Mouse (Mus musculus) kidney, postnatal 0 days (tissue): ENCODE results near the gene Rtn3. TPM values are rescaled to one million over a fixed set of nuclear protein-coding genes. Genes with fewer than 3 reads are reported as not detected.

ENCODE experiments used
- ATAC-seq: fragments of 200-750 bp; cut with Nextera tagmentation; replicated peaks from 2 replicates; pipeline ENCODE4 v1.8.0; 2017; ENCODE audit warnings: low read depth, moderate number of reproducible peaks, moderate TSS enrichment, moderate library complexity; ENCODE audit not compliant: low FRiP score
- DNase-seq: peaks from one replicate; pipeline ENCODE4 v3.0.0-alpha.2; 2016; ENCODE audit warnings: low spot score
- H3K27ac ChIP-seq: fragments of 300-500 bp; sonication (generic); 2 replicates; pipeline ENCODE4 v1.5.1; 2014; ENCODE audit warnings: mild to moderate bottlenecking
- H3K27me3 ChIP-seq: fragments of 300-500 bp; sonication (generic); 2 replicates; pipeline ENCODE4 v1.6.1; 2014; ENCODE audit warnings: low read length, mixed read lengths; ENCODE audit not compliant: insufficient read depth
- H3K36me3 ChIP-seq: fragments of 300-500 bp; sonication (generic); 2 replicates; pipeline ENCODE4 v1.6.1; 2014; ENCODE audit warnings: low read length, mixed read lengths; ENCODE audit not compliant: insufficient read depth
- H3K4me1 ChIP-seq: fragments of 300-500 bp; sonication (generic); replicated peaks from 2 replicates; pipeline ENCODE4 v1.6.1; 2014; ENCODE audit warnings: antibody characterized with exemption, low read length, mixed read lengths; ENCODE audit not compliant: insufficient read depth
- H3K4me2 ChIP-seq: fragments of 300-500 bp; sonication (generic); 2 replicates; pipeline ENCODE4 v1.6.1; 2014; ENCODE audit warnings: mild to moderate bottlenecking, low read length, moderate library complexity, mixed read lengths
- H3K4me3 ChIP-seq: fragments of 300-500 bp; sonication (generic); replicated peaks from 2 replicates; pipeline ENCODE4 v1.5.1; 2014; ENCODE audit warnings: low read depth, low read length
- H3K9ac ChIP-seq: fragments of 300-500 bp; sonication (generic); 2 replicates; pipeline ENCODE4 v1.6.1; 2014; ENCODE audit warnings: low read depth, low read length
- H3K9me3 ChIP-seq: fragments of 300-500 bp; sonication (generic); replicated peaks from 2 replicates; pipeline ENCODE4 v1.6.1; 2016; ENCODE audit warnings: low read length, inconsistent platforms, mixed read lengths
- CTCF ChIP-seq: IDR thresholded peaks from 2 replicates; pipeline ENCODE4 v1.5.1; 2016; ENCODE audit warnings: antibody characterized with exemption, low read depth, mild to moderate bottlenecking, moderate library complexity
- WGBS: fragments of 180-500 bp; shearing (Covaris S2); extraction: QIAGEN DNeasy Blood & Tissue Kit; methylation state at CpG from one replicate; pipeline ENCODE4 v1.1.7; 2014; 5-methylcytosine and 5-hydroxymethylcytosine counted together
- polyA plus RNA-seq: library from polyadenylated mRNA; unstranded; fragments of >200 nt; fragmentation: Nextera tagmentation; extraction: Ambion mirVana; gene quantifications from 2 replicates; pipeline ENCODE4 v1.2.1, GENCODE M21; 2015

Gene Rtn3
- polyA plus RNA-seq, 1 experiment from 2014 or later = 195 TPM

- no peak overlapping the region for H3K4me2 ChIP-seq
- H3K36me3 ChIP-seq = peaks cover 42% of the 10 kb centered on the region
- no peak overlapping the region for H3K4me3 ChIP-seq
- peaks cover 33% of the 10 kb centered on the region for H3K4me1 ChIP-seq
- H3K27me3 ChIP-seq = no peaks in the 10 kb centered on the region
- H3K9me3 ChIP-seq = no peaks in the 10 kb centered on the region
- ATAC-seq (no peak), DNase-seq (no peak)
- no peak overlapping the region for H3K9ac ChIP-seq
- 73% methylated on average over 8 of the region's 8 CpGs for WGBS
- H3K27ac ChIP-seq = no peak overlapping the region
- TF ChIP-seq CTCF = no peak
These were observed 58.3 kb downstream of the Rtn3 start for GRCm38 (mm10) chr19:7424590-7425397.

- ATAC-seq (no peak), DNase-seq (no peak)
- peak overlapping the region; percentile 51; the same call in 1 of the 2 replicates for H3K4me2 ChIP-seq
- peaks cover 40% of the 10 kb centered on the region for H3K4me1 ChIP-seq
- 76% methylated on average over 7 of the region's 7 CpGs for WGBS
- no peak overlapping the region for H3K9ac ChIP-seq
- H3K36me3 ChIP-seq = peaks cover 40% of the 10 kb centered on the region
- TF ChIP-seq CTCF = no peak
- no peaks in the 10 kb centered on the region for H3K9me3 ChIP-seq
- no peak overlapping the region for H3K27ac ChIP-seq
- no peak overlapping the region for H3K4me3 ChIP-seq
- no peaks in the 10 kb centered on the region for H3K27me3 ChIP-seq
These were observed 59.0 kb downstream of the Rtn3 start for GRCm38 (mm10) chr19:7424131-7424530.

GRCm38 (mm10) chr19:7423656-7424030 is 59.4 kb downstream of the Rtn3 start:
- Histone ChIP-seq H3K9ac (peak overlapping the region; percentile 50; the same call in 1 of the 2 replicates), H3K9me3 (no peaks in the 10 kb centered on the region), H3K27me3 (no peaks in the 10 kb centered on the region), H3K4me2 (peak overlapping the region; percentile 51), H3K27ac (0 out of 2 replicates have a peak overlapping the region, but pooled peaks have one; percentile 54), H3K4me3 (peak overlapping the region; percentile 22; the same call in 1 of the 2 replicates), H3K4me1 (peaks cover 41% of the 10 kb centered on the region), H3K36me3 (peaks cover 40% of the 10 kb centered on the region)
- DNase-seq = no peak
- no peak; the same call in none of the 2 replicates for ATAC-seq
- no peak for TF ChIP-seq CTCF
- 29% methylated on average over 16 of the region's 16 CpGs for WGBS

DNA sequence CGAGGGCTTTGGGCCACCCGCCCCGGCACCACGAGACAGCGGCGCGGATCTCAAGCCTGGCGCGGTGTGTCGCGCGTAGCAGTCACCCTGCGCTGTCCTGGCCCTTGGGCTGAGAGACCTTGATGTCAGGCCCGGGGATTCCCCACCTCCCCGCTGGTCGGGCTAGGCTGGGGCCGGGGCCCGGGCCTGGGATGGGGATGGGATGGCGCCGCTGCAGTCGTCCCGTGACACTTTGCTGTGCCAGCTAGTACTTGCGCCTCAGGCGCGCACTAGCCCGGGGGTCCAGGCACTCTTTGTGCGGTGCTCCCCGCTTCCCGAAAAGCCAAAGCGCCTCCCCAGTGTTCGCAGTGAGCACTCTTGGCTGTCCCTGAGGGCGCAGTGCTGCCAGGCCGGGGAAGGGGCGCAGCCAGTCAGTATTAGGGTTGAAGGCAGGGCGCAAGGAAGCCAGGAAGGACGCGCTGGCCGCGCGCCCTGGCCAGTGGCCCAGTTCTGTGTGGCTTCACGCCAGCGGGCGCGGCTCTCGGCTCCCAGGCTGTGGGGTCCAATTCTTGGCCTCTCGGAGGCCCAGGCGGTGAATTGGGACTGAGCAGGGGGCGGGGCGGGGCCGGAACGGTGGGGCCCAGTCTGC is 59.9 kb downstream of the Rtn3 start:
- peak overlapping the region; percentile 22 for H3K4me3 ChIP-seq
- no peaks in the 10 kb centered on the region for H3K27me3 ChIP-seq
- H3K9ac ChIP-seq = peak overlapping the region; percentile 50; the same call in 1 of the 2 replicates
- TF ChIP-seq CTCF = no peak
- H3K4me1 ChIP-seq = peaks cover 41% of the 10 kb centered on the region
- H3K27ac ChIP-seq = peak overlapping the region; percentile 54
- peaks cover 36% of the 10 kb centered on the region for H3K36me3 ChIP-seq
- H3K9me3 ChIP-seq = no peaks in the 10 kb centered on the region
- ATAC-seq (peak; percentile 63), DNase-seq (peak; percentile 80)
- WGBS = 15% methylated on average over 50 of the region's 51 CpGs
- H3K4me2 ChIP-seq = peak overlapping the region; percentile 51

GRCm38 (mm10) chr19:7422656-7423027 is 60.4 kb downstream of the Rtn3 start:
- WGBS = 13% methylated on average over 34 of the region's 35 CpGs
- DNase-seq (peak; percentile 35), ATAC-seq (peak; percentile 0; the same call in 1 of the 2 replicates)
- peak overlapping the region; percentile 50; the same call in 1 of the 2 replicates for H3K9ac ChIP-seq
- H3K4me3 ChIP-seq = peak overlapping the region; percentile 22
- no peaks in the 10 kb centered on the region for H3K27me3 ChIP-seq
- H3K4me2 ChIP-seq = peak overlapping the region; percentile 51
- peaks cover 31% of the 10 kb centered on the region for H3K36me3 ChIP-seq
- H3K4me1 ChIP-seq = peaks cover 41% of the 10 kb centered on the region
- no peak for TF ChIP-seq CTCF
- H3K27ac ChIP-seq = no peak overlapping the region
- H3K9me3 ChIP-seq = no peaks in the 10 kb centered on the region
